Mouse (Mus musculus) adrenal gland, postnatal 36 days (tissue): ENCODE measurements around the gene Uri1. TPM values are rescaled to one million over a fixed set of nuclear protein-coding genes. Genes with fewer than 3 reads are reported as not detected.

Experiments
- DNase-seq, 2 experiments: peaks; one replicate each; pipeline ENCODE4 v3.0.0; 2021; ENCODE audit warnings: mixed read lengths in 1 of 2
- total RNA-seq, 2 experiments: library from RNA; stranded (reverse); gene quantifications; 2 replicates each; pipeline ENCODE4 v1.2.3; 2021

Gene Uri1
- total RNA-seq, 2 experiments from 2014 or later, result 42.2 to 66.2 TPM

- DNase-seq, result no peak
These were observed 101.5 kb downstream of the Uri1 start for GRCm38 (mm10) chr7:37921681-37922430.

- no peak for DNase-seq
These were observed 104.4 kb downstream of the Uri1 start for GRCm38 (mm10) chr7:37918926-37919325.

- DNase-seq, result no peak
These were observed 106.5 kb downstream of the Uri1 start for GRCm38 (mm10) chr7:37916762-37917439.

DNA sequence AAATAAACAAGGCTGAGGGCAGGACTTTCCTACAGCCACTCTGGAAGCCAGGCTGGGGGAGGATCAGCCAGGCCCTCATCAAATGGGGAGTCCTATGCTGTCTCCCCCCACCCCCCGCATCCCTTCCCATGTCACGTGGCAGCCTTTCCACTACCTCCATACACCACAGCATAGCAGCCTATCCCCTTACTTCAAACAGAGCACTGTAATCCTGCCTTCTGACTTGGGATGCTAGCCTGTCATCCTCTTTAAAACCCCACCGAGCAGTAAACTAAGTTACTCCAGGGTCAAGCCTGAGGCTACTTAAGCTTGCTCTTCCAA, 111.6 kb downstream of the Uri1 start:
- no peak for DNase-seq

GRCm38 (mm10) chr7:37911114-37911801, 112.1 kb downstream of the Uri1 start:
- no peak for DNase-seq

GRCm38 (mm10) chr7:37910161-37910560, 113.2 kb downstream of the Uri1 start:
- DNase-seq, result no peak

Other genes starting within 250 kb of the Uri1 start
- gene Zfp536, start 249.9 kb downstream of the Uri1 start, total RNA-seq, result 1 to 10 TPM; 6.7 to 8.5 TPM
- gene Ccne1, start 84.0 kb upstream of the Uri1 start, total RNA-seq, result 1 to 10 TPM; 4.5 to 8.5 TPM
- gene 1600014C10Rik, start 159.7 kb upstream of the Uri1 start, total RNA-seq, result 10 to 100 TPM; 34.2 to 43.7 TPM
- 1 to 10 TPM; 2.6 to 4.2 TPM for gene Plekhf1, start 204.5 kb upstream of the Uri1 start, total RNA-seq
- gene Pop4, start 247.9 kb upstream of the Uri1 start, total RNA-seq, result 10 to 100 TPM; 29.3 to 53.6 TPM